Mouse (Mus musculus) urinary bladder, postnatal 25 days (tissue): ENCODE data around the gene Emb.

Experiments
- DNase-seq: peaks from one replicate; pipeline ENCODE4 v3.0.0; 2022; ENCODE audit warnings: low spot score

Emb gene

DNA sequence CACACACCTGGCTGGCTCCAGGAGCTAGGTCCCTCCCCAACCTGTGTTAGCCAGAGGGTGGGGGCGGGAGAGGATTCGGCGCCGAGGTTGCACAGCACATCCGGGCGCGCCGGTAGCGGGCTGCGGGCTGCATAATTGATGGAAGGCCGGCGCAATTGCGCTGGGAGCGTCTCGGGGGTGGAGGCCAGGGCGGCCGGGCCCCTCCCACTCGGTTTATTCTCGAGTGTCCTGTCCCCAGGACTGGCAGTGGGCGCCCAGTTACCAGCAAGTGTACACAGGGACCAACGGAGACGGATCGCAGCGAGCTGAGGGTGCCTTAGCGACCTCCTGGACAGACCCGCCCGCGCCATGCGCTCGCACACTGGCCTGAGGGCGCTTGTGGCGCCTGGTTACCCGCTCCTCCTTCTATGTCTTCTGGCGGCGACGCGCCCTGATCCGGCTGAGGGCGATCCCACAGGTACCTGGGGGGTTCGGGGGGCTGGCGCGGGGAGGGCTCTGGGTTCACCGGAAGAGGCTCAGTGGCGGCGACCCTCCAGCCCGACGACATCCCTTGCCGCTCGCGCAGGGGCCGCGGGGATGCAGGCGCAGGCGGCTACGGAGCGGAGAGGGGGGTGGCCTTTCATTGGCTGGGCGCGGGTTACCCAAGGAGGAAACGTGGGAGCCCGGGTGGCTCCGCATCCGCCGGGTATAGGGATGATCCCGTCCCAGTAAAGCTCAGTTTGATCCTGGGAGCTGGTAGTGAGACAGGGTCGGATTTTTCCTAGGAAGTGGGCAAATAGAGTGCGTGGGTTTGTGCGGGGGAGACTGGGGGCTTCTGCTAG, 12.4 kb downstream of the Emb start, which contains the start of gene Gm17509:
Gm17509 (minus strand) TSS at position 575 of the 821 bp plus-strand sequence.
- peak; percentile 9 for DNase-seq

GRCm38 (mm10) chr13:117223125-117223524, 14.8 kb downstream of the Emb start:
- DNase-seq, result no peak

- DNase-seq, result no peak
Observed at GRCm38 (mm10) chr13:117224901-117225300, 16.6 kb downstream of the Emb start.

- DNase-seq, result no peak
Observed at GRCm38 (mm10) chr13:117225561-117225960, 17.2 kb downstream of the Emb start.

DNA sequence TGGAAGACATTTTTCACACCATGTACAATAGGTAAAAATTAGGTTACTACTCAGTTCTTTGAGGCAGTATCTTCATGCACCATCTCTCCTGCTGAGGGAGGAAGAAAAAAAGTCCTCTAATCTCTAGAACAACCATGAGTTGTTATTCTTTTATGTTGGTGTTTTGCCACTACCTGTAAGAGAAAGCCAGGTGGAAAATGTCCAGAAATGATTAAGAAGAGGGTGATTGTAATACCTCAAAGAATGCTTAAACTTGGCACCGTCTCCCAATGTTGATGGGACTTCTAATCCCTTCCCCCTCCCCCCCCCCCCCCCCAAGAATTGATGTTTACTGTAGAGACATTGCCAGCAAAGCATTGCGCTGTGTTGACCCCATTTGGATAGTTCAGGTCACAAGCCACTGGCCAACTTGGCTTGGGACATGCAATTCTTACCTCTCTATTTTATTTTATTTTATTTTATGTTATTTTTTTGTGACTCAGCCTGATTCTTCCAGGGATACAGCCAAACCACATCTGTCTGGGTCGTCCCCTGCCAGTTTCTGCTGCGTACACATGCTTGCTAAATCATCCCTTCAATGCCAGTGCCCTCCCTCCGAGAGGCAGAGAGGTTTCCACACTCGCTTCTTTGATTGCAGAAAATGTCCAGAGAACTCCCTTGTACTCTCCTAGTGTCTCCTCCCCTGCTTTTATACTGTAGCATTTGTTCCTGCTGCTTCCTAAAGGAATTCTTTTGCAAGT, 22.2 kb downstream of the Emb start:
- no peak for DNase-seq

DNA sequence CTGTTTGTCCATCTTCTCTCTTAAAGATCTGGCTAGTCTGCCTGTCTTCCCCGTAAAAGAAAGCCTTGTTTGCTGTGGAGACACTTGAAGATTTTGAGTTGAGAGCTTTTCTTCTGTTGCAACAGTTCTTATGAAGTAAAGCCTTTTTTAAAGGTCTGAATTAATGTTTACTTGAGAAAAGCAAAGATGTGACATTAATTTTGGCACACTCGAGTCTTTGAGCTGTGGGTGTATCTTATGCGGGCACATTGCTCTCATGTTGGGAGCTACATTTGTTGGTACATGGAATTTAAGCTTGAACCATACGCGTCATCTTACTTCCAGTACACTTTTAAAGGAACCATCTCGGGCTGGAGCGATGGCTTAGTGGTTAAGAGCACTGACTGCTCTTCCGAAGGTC, 25.5 kb downstream of the Emb start:
- DNase-seq, result no peak

DNA sequence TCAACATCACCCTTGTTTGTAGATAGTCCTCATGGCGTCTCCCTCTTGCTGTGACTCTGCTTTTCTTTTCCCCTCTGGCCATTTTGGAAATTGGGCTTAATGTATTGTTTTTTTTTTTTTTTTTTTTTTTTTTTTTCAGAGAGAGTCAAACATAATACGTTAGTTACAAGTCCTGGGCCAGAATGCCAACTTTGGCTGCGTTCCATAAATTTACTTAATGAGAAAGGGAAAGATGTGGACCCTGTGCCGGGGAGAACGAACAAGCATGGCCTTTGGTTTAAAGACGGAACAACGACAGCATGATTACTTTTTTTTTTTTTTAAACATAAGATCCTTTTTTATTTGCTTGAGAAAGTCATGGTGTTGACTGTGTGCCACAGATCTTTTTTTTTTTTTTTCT, 26.1 kb downstream of the Emb start:
- no peak for DNase-seq

- DNase-seq, result no peak
Observed at GRCm38 (mm10) chr13:117235530-117236212, 27.3 kb downstream of the Emb start.

DNA sequence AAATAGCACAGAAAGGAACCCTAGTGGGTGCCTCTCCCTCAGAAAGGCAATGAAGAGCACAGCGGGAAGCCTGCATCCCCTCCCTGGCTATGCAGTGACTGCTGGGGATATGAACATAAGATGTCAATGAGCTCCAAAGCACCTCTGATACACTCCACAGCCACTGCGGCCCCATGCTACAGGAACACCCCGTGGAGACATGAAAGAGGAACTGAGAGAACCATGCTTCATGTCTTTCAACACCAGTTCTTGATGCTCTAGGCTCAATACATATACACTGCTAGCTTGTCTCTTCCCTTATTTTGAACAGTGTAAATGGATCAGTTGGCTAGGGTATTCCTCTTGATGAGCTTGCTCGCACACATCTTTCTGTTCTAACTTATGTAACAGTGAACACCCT, 28.8 kb downstream of the Emb start:
- no peak for DNase-seq

- no peak for DNase-seq
Observed at GRCm38 (mm10) chr13:117242063-117242462, 33.7 kb downstream of the Emb start.

DNA sequence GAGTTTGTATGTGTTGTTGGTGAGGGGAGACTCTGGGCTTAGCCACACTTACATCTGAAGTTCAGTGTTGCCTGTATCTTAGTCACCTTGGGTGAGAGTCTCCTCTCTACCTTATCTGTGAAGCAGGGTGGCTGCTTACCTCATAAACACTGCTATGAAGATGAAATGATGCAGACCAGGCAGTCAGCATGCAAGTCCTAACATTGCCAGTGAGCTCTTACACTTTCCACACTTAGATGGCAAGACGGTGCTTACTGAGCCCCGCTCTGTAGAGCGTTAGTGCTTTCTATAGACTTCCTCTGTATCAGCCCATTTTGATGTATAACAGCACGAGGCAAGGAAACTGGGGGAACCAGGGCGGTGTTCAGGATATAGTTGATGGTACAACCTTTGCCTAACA, 34.3 kb downstream of the Emb start:
- DNase-seq, result no peak

- DNase-seq, result no peak
Observed at GRCm38 (mm10) chr13:117260704-117261103, 52.4 kb downstream of the Emb start.

DNA sequence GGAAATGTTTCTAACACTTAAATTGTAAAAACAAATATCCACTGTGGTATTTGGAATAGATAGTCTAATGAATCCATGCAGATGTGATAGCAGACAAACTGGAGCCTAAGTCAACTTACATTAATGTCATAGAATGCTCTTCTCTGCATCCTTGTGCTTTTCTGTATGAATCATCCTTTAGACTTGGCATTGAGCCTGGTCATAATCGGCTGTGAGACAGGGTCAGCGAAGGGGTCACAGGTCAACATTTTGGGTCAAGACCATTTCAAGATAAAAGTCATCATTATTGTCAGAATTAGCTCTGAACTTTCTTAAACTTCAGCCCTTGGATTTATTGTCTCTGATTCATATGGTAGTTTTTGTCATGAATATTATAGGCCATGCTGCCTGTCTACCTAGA, 57.8 kb downstream of the Emb start:
- DNase-seq, result no peak

GRCm38 (mm10) chr13:117267963-117268362, 59.6 kb downstream of the Emb start:
- DNase-seq, result no peak

DNA sequence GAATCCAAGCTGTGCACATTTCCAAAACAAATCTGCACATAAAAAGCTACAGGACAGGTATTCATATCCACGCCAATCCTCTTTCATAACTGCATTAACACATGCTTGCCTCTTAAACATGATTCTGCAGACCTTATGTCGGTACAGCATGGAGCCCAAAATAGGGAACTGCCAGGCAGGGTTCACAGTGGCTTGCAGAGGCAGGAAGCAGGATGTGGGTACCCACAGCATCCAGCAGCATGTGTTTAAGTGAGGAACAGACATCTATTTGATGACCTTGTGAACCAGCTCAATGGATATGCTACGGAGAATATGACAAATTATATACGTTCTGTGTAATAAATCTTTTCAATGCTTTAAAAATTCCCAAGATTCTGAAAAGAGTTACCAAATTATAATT, 75.7 kb downstream of the Emb start:
- no peak for DNase-seq

DNA sequence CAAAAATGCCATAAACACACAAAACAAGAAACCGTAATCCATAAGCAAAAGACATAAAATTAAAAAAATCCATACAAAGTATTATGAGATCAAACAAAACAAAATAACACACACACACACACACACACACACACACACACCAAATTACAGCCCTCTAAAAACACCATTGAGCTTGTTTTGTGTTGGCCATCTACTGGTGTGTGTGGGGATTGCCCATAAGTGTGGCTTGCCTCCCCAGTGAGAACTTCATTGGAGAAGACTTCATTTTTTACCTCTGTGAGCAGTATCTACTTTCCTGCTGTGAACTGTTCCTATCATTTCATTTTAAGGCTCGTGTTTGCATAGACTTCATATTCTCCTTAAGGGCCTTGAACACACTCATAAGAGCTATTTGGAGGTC, 78.6 kb downstream of the Emb start:
- DNase-seq, result no peak

DNA sequence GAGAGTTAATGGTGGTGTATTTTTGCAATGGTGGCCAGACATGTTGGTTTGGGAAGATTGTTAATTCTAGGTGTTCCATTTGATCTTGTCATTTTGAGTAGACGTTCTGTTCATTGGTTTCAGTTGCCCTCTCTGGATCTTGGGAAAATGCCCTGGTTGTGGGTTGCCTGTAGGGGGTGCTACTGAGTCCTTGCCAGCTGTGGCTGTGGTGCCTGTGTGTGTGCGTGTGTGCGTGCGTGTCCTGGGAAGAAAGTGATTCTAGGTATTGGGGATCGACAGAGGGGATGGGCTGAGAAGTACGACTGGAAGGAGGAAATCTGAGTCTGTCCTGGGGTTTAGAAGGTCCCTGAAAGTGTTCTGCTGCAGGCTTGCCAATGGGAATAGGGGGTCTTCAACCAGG, 79.1 kb downstream of the Emb start:
- DNase-seq, result no peak

DNA sequence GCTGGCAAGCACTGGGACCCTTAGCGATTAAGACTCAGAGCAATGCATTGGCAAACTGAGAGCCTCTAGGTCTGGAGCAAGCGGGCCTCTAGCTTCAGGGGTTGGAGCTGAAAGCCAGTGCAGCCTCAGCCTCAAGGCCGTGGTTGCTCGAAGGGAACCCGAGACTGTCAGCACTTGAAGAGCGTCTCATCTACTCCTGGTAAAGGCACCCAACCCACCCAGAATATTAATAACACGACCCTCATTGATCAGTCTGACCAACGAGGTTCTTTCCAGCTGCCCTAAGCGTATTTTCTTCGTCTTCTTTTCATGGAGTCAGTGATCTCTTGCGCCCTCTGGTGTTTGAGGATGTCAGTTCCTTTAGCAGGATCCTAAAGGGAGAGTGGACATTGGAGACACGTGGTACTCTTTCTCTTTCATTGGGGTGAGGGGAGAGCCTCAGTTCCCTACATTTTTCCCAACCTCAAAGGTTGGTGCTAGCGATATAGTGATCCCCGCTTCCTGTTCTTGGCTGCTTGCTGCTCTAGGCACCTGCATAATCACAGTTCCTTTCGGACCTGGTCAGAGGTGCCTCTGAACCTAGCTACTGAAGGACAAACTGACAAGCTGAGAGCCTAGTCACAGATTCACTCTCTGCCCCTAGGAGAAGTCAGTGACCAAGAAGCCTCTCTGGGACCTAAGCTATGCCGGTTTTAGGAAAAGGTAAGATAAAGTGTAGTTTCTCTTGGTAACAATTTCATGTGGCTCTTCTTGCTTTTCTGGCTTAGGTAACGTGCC, 81.3 kb downstream of the Emb start:
- DNase-seq, result peak; percentile 62

GRCm38 (mm10) chr13:117311446-117312225, 103.3 kb downstream of the Emb start:
- DNase-seq, result peak; percentile 71
